Mouse (Mus musculus) liver, embryonic 14.5 days (tissue): ENCODE results near the gene Acoxl. TPM values are rescaled to one million over a fixed set of nuclear protein-coding genes. Genes with fewer than 3 reads are reported as not detected.

Experiments used
- ATAC-seq: fragments of 200-750 bp; cut with Nextera tagmentation; 2 replicates; pipeline ENCODE4 v1.8.0; 2017; ENCODE audit warnings: moderate number of reproducible peaks, mild to moderate bottlenecking, moderate library complexity; ENCODE audit not compliant: insufficient read depth
- DNase-seq, 3 experiments: peaks; one replicate each; pipeline ENCODE4 v3.0.0-alpha.2; 2012 to 2013; ENCODE audit warnings: low read depth in 3 of 3, low spot score in 3 of 3
- H3K27ac ChIP-seq: fragments of 300-500 bp; sonication (generic); 2 replicates; pipeline ENCODE4 v1.5.1; 2014; ENCODE audit warnings: moderate library complexity, mild to moderate bottlenecking, control low read depth, inconsistent platforms
- H3K27me3 ChIP-seq: fragments of 300-500 bp; sonication (generic); 2 replicates; pipeline ENCODE4 v1.6.1; 2014; ENCODE audit warnings: mild to moderate bottlenecking, low read length, moderate library complexity; ENCODE audit not compliant: control insufficient read depth, insufficient read depth
- H3K36me3 ChIP-seq: fragments of 300-500 bp; sonication (generic); replicated peaks from 2 replicates; pipeline ENCODE4 v1.6.1; 2014; ENCODE audit warnings: low read depth; ENCODE audit not compliant: control insufficient read depth, insufficient read depth
- H3K4me1 ChIP-seq, 2 experiments: fragments of 200-500 bp in 1 of 2; fragments of 300-500 bp in 1 of 2; sonication (generic) in 1 of 2; replicated peaks; 2 replicates each; pipeline ENCODE4 v1.6.1; 2012 to 2014; ENCODE audit warnings: antibody characterized with exemption in 1 of 2, inconsistent platforms in 1 of 2, low read length in 1 of 2; ENCODE audit not compliant: control insufficient read depth in 2 of 2, insufficient read depth in 2 of 2
- H3K4me2 ChIP-seq: fragments of 300-500 bp; sonication (generic); 2 replicates; pipeline ENCODE4 v1.6.1; 2014; ENCODE audit warnings: low read depth, mild to moderate bottlenecking, control low read depth, moderate library complexity
- H3K4me3 ChIP-seq, 2 experiments: fragments of 200-500 bp in 1 of 2; fragments of 300-500 bp in 1 of 2; sonication (generic) in 1 of 2; 2 replicates each; pipeline ENCODE4 v1.5.1; 2012 to 2014; ENCODE audit warnings: low read depth in 2 of 2, low read length in 2 of 2, mild to moderate bottlenecking in 2 of 2, control low read depth in 1 of 2, inconsistent platforms in 1 of 2, moderate library complexity in 1 of 2; ENCODE audit not compliant: insufficient read depth in 1 of 2
- H3K9ac ChIP-seq: fragments of 300-500 bp; sonication (generic); replicated peaks from 2 replicates; pipeline ENCODE4 v1.6.1; 2014; ENCODE audit warnings: mild to moderate bottlenecking, control low read depth, moderate library complexity
- H3K9me3 ChIP-seq: fragments of 300-500 bp; sonication (generic); 2 replicates; pipeline ENCODE4 v1.6.1; 2016; ENCODE audit warnings: low read length, mixed read lengths; ENCODE audit not compliant: control insufficient read depth
- CTCF ChIP-seq: IDR thresholded peaks from 2 replicates; pipeline ENCODE4 v1.5.1; 2016; ENCODE audit warnings: antibody characterized with exemption, low read depth, control low read depth
- EP300 ChIP-seq: IDR thresholded peaks from 2 replicates; pipeline ENCODE4 v1.6.1; 2016; ENCODE audit warnings: antibody characterized with exemption, low read depth
- WGBS: fragments of 180-500 bp; shearing (Covaris S2); extraction: QIAGEN DNeasy Blood & Tissue Kit; methylation state at CpG from one replicate; pipeline ENCODE4 v1.1.7; 2014; ENCODE audit not compliant: insufficient replicate concordance; 5-methylcytosine and 5-hydroxymethylcytosine counted together
- polyA plus RNA-seq, 2 experiments: library from polyadenylated mRNA; depleted of rRNA in 1 of 2; stranded (reverse) in 1 of 2; unstranded in 1 of 2; fragments of >200 nt; fragmentation: Nextera tagmentation in 1 of 2; extraction: Ambion mirVana in 1 of 2; gene quantifications; 2 replicates each; pipeline versions ENCODE4 v1.2.1 to v1.2.3; 2012 to 2014

The Acoxl gene
- polyA plus RNA-seq, 2 experiments = not detected

DNA sequence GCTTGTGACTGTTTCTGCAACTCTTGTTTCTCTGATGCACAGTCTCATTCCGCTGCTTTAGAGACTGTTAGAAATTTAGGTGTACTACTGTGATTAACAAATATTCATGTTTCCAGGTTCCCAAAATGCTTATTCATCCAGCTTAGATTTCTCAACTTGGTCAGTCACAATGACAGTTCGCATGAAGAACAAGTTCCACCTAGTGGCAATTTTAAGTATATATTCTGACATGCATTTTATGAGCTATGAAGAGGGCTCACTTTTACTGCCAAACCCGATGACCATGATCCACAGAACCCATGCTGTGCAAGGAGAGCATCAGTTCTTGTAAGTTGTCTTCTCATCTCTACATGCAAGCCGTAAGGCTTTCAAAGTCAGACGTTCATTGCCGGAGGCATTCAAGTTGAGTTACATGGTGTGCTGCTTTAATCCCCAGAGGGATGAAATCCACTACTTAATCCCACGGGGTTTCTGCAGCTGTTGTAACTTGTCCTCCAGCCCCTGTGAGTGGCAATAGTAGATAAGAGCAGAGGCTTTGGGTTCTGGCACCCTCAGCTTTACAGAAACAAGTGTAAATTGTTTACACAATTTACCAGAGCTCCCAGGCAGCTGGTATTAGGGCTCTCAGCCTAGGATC lies 6.8 kb downstream of the Acoxl start:
- Histone ChIP-seq H3K9ac (no peak overlapping the region), H3K27ac (no peak overlapping the region), H3K4me2 (no peak overlapping the region), H3K27me3 (peaks cover under 1% of the 10 kb centered on the region; the same call in 1 of the 2 replicates), H3K4me3 (no peak overlapping the region), H3K36me3 (no peaks in the 10 kb centered on the region), H3K9me3 (no peaks in the 10 kb centered on the region), H3K4me1 (no peaks in the 10 kb centered on the region)
- DNase-seq (no peak), ATAC-seq (no peak)
- WGBS = 29% methylated on average over 7 of the region's 7 CpGs
- TF ChIP-seq CTCF (peak; percentile 26; the same call in 1 of the 2 replicates), EP300 (no peak)

DNA sequence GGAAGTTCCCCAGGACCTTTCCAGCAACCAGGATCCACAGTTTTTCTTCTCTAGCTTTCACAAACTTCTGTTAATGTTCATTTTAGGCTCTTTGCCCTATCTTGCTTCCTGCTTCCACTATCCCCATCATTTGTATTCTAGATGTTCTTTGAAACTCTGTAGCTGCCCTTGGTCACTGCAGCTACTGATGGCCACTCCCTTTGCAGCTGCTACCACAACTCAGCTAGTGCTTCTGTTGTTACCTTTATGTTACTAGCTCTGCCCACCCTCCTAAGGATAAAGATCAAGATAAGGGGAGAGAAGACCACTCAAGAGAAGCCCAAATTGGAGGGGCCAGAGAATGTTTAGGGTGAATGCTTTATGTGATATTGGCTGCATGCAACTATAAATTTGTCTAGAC lies 7.3 kb downstream of the Acoxl start:
- H3K9me3 ChIP-seq = no peaks in the 10 kb centered on the region
- TF ChIP-seq CTCF (no peak), EP300 (no peak)
- H3K27me3 ChIP-seq = no peaks in the 10 kb centered on the region; the same call in 1 of the 2 replicates
- H3K9ac ChIP-seq = no peak overlapping the region
- no peak for DNase-seq
- H3K4me1 ChIP-seq = no peaks in the 10 kb centered on the region
- H3K4me3 ChIP-seq = no peak overlapping the region
- no peaks in the 10 kb centered on the region for H3K36me3 ChIP-seq
- no peak overlapping the region for H3K4me2 ChIP-seq
- ATAC-seq = no peak
- no peak overlapping the region for H3K27ac ChIP-seq

DNA sequence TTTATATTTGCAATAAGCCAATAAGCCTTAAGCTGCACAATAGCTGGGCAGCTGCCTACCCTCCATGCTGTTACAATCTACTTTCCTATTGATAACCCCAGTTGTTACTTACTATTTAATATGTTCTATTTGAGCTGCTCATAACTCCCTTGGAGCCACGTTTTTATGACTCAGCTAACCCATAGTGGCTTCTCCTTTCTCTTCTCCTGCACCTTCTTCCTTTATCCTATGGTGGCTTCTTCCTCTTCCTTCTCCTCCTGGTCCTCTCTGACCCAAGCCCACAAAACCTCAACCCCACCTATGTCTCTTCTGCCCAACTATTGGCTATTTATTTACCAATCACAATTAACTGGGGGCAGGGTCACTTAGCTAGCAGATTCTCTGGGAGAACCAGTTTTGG lies 7.9 kb downstream of the Acoxl start:
- Histone ChIP-seq H3K4me1 (no peaks in the 10 kb centered on the region), H3K4me3 (no peak overlapping the region), H3K9ac (no peak overlapping the region), H3K27me3 (no peaks in the 10 kb centered on the region; the same call in 1 of the 2 replicates), H3K9me3 (no peaks in the 10 kb centered on the region), H3K4me2 (no peak overlapping the region), H3K36me3 (no peaks in the 10 kb centered on the region), H3K27ac (no peak overlapping the region)
- DNase-seq (no peak), ATAC-seq (no peak)
- TF ChIP-seq CTCF (no peak), EP300 (no peak)
- WGBS = 0% methylated on average over 1 of the region's 1 CpGs

DNA sequence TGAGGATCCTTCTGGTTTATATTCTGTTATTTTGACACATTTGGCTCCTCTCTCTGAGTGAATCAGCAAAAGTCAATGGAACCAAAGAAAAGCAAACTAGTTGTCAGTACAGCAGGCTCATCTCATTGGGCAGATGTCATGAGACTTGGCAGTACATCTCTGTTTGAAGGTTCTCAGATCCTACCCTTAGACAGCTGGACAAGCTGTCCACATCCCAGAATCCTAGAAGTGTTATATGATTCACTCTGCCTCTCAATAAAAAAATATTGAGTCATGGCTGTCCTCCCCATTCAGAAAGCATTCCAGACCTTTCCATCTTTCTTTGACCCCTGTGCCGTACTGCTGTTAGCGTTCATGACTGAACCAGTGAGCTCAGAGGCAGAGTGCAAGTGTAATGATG lies 11.7 kb downstream of the Acoxl start:
- 76% methylated on average over 2 of the region's 2 CpGs for WGBS
- no peak for TF ChIP-seq CTCF
- TF ChIP-seq EP300 = no peak
- Histone ChIP-seq H3K4me1 (no peaks in the 10 kb centered on the region), H3K27ac (no peak overlapping the region), H3K9ac (no peak overlapping the region), H3K27me3 (no peaks in the 10 kb centered on the region; the same call in 1 of the 2 replicates), H3K36me3 (no peaks in the 10 kb centered on the region), H3K9me3 (no peaks in the 10 kb centered on the region), H3K4me2 (no peak overlapping the region), H3K4me3 (no peak overlapping the region)
- no peak for DNase-seq
- ATAC-seq = no peak

DNA sequence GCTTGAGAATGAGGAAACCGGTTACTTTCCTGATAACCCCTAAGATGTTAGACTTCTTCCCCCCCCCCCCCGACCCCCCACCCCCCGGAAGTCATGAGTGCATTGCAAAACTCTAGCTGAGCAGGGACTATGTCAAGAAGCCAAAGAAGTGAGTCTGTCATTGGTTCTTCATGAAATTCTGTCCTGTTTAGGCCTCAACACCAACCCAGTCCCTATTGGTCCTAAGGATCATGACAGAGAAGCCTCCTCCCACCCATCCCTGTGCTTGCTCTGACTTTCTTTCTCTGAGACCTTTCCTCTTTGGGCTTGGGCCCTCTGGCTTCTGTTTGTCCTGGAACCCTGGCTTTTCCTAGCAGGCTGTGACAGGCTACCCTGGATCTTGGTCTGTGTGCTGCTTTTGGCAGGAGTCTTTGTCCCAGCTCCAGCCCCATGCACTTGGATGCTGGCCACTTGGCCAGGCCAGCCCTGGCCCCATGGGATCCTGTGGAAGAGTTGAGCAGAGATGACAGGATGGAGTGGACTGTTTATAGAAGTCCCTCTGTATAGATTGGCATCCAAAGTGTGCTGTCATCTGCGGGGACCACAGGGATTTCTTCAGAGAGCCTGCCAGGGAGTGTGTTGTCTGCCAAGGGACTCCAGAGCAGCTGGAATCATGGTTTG lies 15.8 kb downstream of the Acoxl start:
- Histone ChIP-seq H3K4me1 (no peaks in the 10 kb centered on the region), H3K4me3 (no peak overlapping the region), H3K4me2 (no peak overlapping the region), H3K9ac (no peak overlapping the region), H3K36me3 (no peaks in the 10 kb centered on the region), H3K27me3 (no peaks in the 10 kb centered on the region), H3K9me3 (no peaks in the 10 kb centered on the region), H3K27ac (no peak overlapping the region)
- TF ChIP-seq CTCF = no peak
- TF ChIP-seq EP300 = no peak
- DNase-seq (no peak), ATAC-seq (no peak)
- 32% methylated on average over 4 of the region's 4 CpGs for WGBS
